Mouse (Mus musculus): ENCODE measurements around the gene Focad. TPM values are rescaled to one million over a fixed set of nuclear protein-coding genes. Genes with fewer than 3 reads are reported as not detected.

The Focad gene
- polyA plus RNA-seq, 1 experiment = 29.6 TPM

- no peak for TF ChIP-seq POLR2A (IDR thresholded peaks at IDR 0.05; ENCODE audit: borderline replicate concordance, insufficient read depth, low read length)
- TF ChIP-seq CTCF (IDR thresholded peaks at IDR 0.05; ENCODE audit: borderline replicate concordance, insufficient read depth, low read depth, low read length) = no peak
- 95% methylated on average over 3 of the region's 3 CpGs for WGBS
- no peaks in the 10 kb centered on the region; the same call in 1 of the 2 replicates for H3K27me3 ChIP-seq (ENCODE audit: control insufficient read depth, insufficient read depth, low read length)
Observed at GRCm38 (mm10) chr4:88083781-88084180, 10.6 kb upstream of the Focad start.

GRCm38 (mm10) chr4:88090316-88090715, 4.1 kb upstream of the Focad start:
- DNase-seq = peak; percentile 67 to 91
- H3K27me3 ChIP-seq (ENCODE audit: control insufficient read depth, insufficient read depth, low read length) = no peaks in the 10 kb centered on the region
- no peak overlapping the region for H3K27ac ChIP-seq (ENCODE audit: insufficient read depth, low read length)
- H3K4me3 ChIP-seq (replicated peaks; ENCODE audit: insufficient read depth, low read depth, low read length) = no peak overlapping the region
- H3K4me1 ChIP-seq (ENCODE audit: control insufficient read depth, insufficient read depth, low read length) = peaks cover 5% of the 10 kb centered on the region
- TF ChIP-seq POLR2A (IDR thresholded peaks at IDR 0.05; ENCODE audit: borderline replicate concordance, insufficient read depth, low read length) = no peak
- TF ChIP-seq CTCF (IDR thresholded peaks at IDR 0.05; ENCODE audit: borderline replicate concordance, insufficient read depth, low read depth, low read length) = no peak
- 19% methylated on average over 2 of the region's 2 CpGs for WGBS

More at GRCm38 (mm10) chr4:88083781-88084180, 10.6 kb upstream of the Focad start:
- Histone ChIP-seq H3K27ac (ENCODE audit: insufficient read depth, low read length) (no peak overlapping the region), H3K4me3 (replicated peaks; ENCODE audit: insufficient read depth, low read depth, low read length) (no peak overlapping the region), H3K4me1 (ENCODE audit: control insufficient read depth, insufficient read depth, low read length) (no peaks in the 10 kb centered on the region)
- no peak for DNase-seq

GRCm38 (mm10) chr4:88094768-88095420, 465 bp downstream of the Focad start:
- Histone ChIP-seq H3K27me3 (ENCODE audit: control insufficient read depth, insufficient read depth, low read length) (no peaks in the 10 kb centered on the region), H3K27ac (ENCODE audit: insufficient read depth, low read length) (peak overlapping the region; percentile 67), H3K4me1 (ENCODE audit: control insufficient read depth, insufficient read depth, low read length) (peaks cover 5% of the 10 kb centered on the region), H3K4me3 (replicated peaks; ENCODE audit: insufficient read depth, low read depth, low read length) (peak overlapping the region; percentile 68)
- 1% methylated on average over 30 of the region's 30 CpGs for WGBS
- DNase-seq = no peak
- TF ChIP-seq CTCF (IDR thresholded peaks at IDR 0.05; ENCODE audit: borderline replicate concordance, insufficient read depth, low read depth, low read length) (no peak), POLR2A (IDR thresholded peaks at IDR 0.05; ENCODE audit: borderline replicate concordance, insufficient read depth, low read length) (no peak)

GRCm38 (mm10) chr4:88095693-88096092, 1.3 kb downstream of the Focad start:
- 79% methylated on average over 2 of the region's 2 CpGs for WGBS
- H3K4me3 ChIP-seq (replicated peaks; ENCODE audit: insufficient read depth, low read depth, low read length) = no peak overlapping the region
- peaks cover under 1% of the 10 kb centered on the region; the same call in 1 of the 2 replicates for H3K4me1 ChIP-seq (ENCODE audit: control insufficient read depth, insufficient read depth, low read length)
- no peak for TF ChIP-seq CTCF (IDR thresholded peaks at IDR 0.05; ENCODE audit: borderline replicate concordance, insufficient read depth, low read depth, low read length)
- TF ChIP-seq POLR2A (IDR thresholded peaks at IDR 0.05; ENCODE audit: borderline replicate concordance, insufficient read depth, low read length) = no peak
- no peak overlapping the region for H3K27ac ChIP-seq (ENCODE audit: insufficient read depth, low read length)
- no peak for DNase-seq
- no peaks in the 10 kb centered on the region for H3K27me3 ChIP-seq (ENCODE audit: control insufficient read depth, insufficient read depth, low read length)

- H3K4me1 ChIP-seq (ENCODE audit: control insufficient read depth, insufficient read depth, low read length) = no peaks in the 10 kb centered on the region
- 72% methylated on average over 3 of the region's 3 CpGs for WGBS
- no peak for TF ChIP-seq CTCF (IDR thresholded peaks at IDR 0.05; ENCODE audit: borderline replicate concordance, insufficient read depth, low read depth, low read length)
- no peaks in the 10 kb centered on the region for H3K27me3 ChIP-seq (ENCODE audit: control insufficient read depth, insufficient read depth, low read length)
- DNase-seq = no peak
- no peak overlapping the region for H3K4me3 ChIP-seq (replicated peaks; ENCODE audit: insufficient read depth, low read depth, low read length)
- no peak overlapping the region for H3K27ac ChIP-seq (ENCODE audit: insufficient read depth, low read length)
Observed at GRCm38 (mm10) chr4:88108585-88108984, 14.2 kb downstream of the Focad start.

DNA sequence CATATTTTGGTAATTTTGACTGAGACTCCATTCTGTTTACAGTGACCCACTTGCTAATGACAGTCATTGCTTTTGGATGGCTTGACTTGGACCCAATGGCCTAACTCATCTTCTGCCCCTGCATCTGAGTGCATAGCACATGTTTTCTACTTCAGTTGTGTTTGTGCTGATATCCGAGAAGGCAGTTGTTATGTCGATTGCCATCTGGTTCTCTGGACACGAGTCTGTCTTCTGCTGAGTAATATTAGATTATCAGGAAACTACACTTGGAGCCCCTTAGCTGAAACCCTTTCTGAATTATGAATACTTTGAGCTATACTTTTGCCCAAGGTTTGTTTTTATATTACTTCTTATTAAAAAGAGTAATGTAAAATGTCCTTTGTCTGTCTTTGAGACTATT, 22.9 kb downstream of the Focad start:
- H3K27ac ChIP-seq (ENCODE audit: insufficient read depth, low read length) = no peak overlapping the region
- TF ChIP-seq POLR2A (IDR thresholded peaks at IDR 0.05; ENCODE audit: borderline replicate concordance, insufficient read depth, low read length) (no peak), CTCF (IDR thresholded peaks at IDR 0.05; ENCODE audit: borderline replicate concordance, insufficient read depth, low read depth, low read length) (no peak)
- WGBS = 35% methylated on average over 3 of the region's 3 CpGs
- no peak for DNase-seq
- H3K4me3 ChIP-seq (replicated peaks; ENCODE audit: insufficient read depth, low read depth, low read length) = no peak overlapping the region
- no peaks in the 10 kb centered on the region for H3K27me3 ChIP-seq (ENCODE audit: control insufficient read depth, insufficient read depth, low read length)
- H3K4me1 ChIP-seq (ENCODE audit: control insufficient read depth, insufficient read depth, low read length) = no peaks in the 10 kb centered on the region

- no peak overlapping the region for H3K4me3 ChIP-seq (replicated peaks; ENCODE audit: insufficient read depth, low read depth, low read length)
- H3K4me1 ChIP-seq (ENCODE audit: control insufficient read depth, insufficient read depth, low read length) = no peaks in the 10 kb centered on the region
- no peak for DNase-seq
- H3K27me3 ChIP-seq (ENCODE audit: control insufficient read depth, insufficient read depth, low read length) = no peaks in the 10 kb centered on the region
- no peak overlapping the region for H3K27ac ChIP-seq (ENCODE audit: insufficient read depth, low read length)
- TF ChIP-seq CTCF (IDR thresholded peaks at IDR 0.05; ENCODE audit: borderline replicate concordance, insufficient read depth, low read depth, low read length) = no peak
- no peak for TF ChIP-seq POLR2A (IDR thresholded peaks at IDR 0.05; ENCODE audit: borderline replicate concordance, insufficient read depth, low read length)
Observed at GRCm38 (mm10) chr4:88117942-88118341, 23.5 kb downstream of the Focad start.

DNA sequence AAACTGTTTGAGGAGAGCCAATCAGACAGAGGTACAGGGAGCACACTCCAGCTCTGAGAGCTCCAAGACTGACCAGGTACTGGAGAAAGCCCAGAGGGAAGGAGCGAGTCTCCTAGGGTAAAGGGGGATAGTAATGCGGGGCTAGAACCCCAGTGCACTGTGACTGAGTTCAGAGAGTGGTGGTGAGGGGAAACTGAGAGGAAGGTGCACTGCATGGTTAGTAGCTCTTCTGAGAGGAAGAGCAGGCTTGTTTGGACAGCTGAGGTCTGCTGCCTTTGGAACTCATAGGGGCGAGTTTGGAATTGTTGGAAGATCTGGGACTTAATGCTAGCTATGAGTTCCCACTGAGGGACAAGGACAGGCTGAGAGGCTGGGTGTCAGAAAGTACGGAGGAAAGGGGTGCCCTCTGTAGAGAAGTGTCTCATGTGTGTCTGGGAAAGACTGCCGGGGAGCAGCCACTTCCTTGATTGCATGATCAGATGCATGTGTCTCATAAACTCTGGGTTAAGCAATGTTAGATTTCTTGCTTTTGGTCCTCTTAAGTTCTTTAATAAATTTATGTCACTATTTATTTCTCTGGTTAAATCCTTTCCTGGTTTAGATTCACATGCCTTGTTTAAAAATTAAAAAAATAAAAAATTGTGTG, 24.4 kb downstream of the Focad start:
- TF ChIP-seq CTCF (IDR thresholded peaks at IDR 0.05; ENCODE audit: borderline replicate concordance, insufficient read depth, low read depth, low read length) (no peak), POLR2A (IDR thresholded peaks at IDR 0.05; ENCODE audit: borderline replicate concordance, insufficient read depth, low read length) (no peak)
- Histone ChIP-seq H3K4me3 (replicated peaks; ENCODE audit: insufficient read depth, low read depth, low read length) (no peak overlapping the region), H3K4me1 (ENCODE audit: control insufficient read depth, insufficient read depth, low read length) (no peaks in the 10 kb centered on the region), H3K27ac (ENCODE audit: insufficient read depth, low read length) (no peak overlapping the region), H3K27me3 (ENCODE audit: control insufficient read depth, insufficient read depth, low read length) (no peaks in the 10 kb centered on the region)
- DNase-seq = no peak
- WGBS = 94% methylated on average over 5 of the region's 5 CpGs

Measured in cerebellum, adult 2 months (tissue).